Mouse (Mus musculus) midbrain, embryonic 16.5 days (tissue): Measurements from ENCODE around the gene Dact3. TPM values are rescaled to one million over a fixed set of nuclear protein-coding genes. Genes with fewer than 3 reads are reported as not detected.
A peak's percentile ranks its signal among the peaks of the same experiment; 100 is the strongest.

Experiments
- ATAC-seq: fragments of 200-750 bp; cut with Nextera tagmentation; 2 replicates; pipeline ENCODE4 v1.8.0; 2017; ENCODE audit warnings: moderate TSS enrichment
- H3K27ac ChIP-seq: fragments of 300-500 bp; sonication (generic); 2 replicates; pipeline ENCODE4 v1.5.1; 2014; ENCODE audit warnings: mild to moderate bottlenecking, low read length, mixed read lengths
- H3K27me3 ChIP-seq: fragments of 300-500 bp; sonication (generic); 2 replicates; pipeline ENCODE4 v1.6.1; 2014; ENCODE audit warnings: low read depth, low read length, mixed read lengths; ENCODE audit not compliant: control insufficient read depth, insufficient read depth
- H3K36me3 ChIP-seq: fragments of 300-500 bp; sonication (generic); 2 replicates; pipeline ENCODE4 v1.6.1; 2014; ENCODE audit warnings: mild to moderate bottlenecking, low read length, moderate library complexity, mixed read lengths; ENCODE audit not compliant: control insufficient read depth, insufficient read depth
- H3K4me1 ChIP-seq: fragments of 300-500 bp; sonication (generic); 2 replicates; pipeline ENCODE4 v1.6.1; 2014; ENCODE audit warnings: mild to moderate bottlenecking, low read length, mixed read lengths; ENCODE audit not compliant: control insufficient read depth, insufficient read depth
- H3K4me2 ChIP-seq: fragments of 300-500 bp; sonication (generic); 2 replicates; pipeline ENCODE4 v1.6.1; 2014; ENCODE audit warnings: mild to moderate bottlenecking, low read length, mixed read lengths
- H3K4me3 ChIP-seq: fragments of 300-500 bp; sonication (generic); 2 replicates; pipeline ENCODE4 v1.5.1; 2014; ENCODE audit warnings: low read depth, mild to moderate bottlenecking, low read length, moderate library complexity, mixed read lengths
- H3K9ac ChIP-seq: fragments of 300-500 bp; sonication (generic); 2 replicates; pipeline ENCODE4 v1.6.1; 2014; ENCODE audit warnings: low read depth, low read length, mixed read lengths
- H3K9me3 ChIP-seq: fragments of 300-500 bp; sonication (generic); replicated peaks from 2 replicates; pipeline ENCODE4 v1.6.1; 2014; ENCODE audit warnings: mild to moderate bottlenecking, low read length, mixed read lengths; ENCODE audit not compliant: control insufficient read depth, poor library complexity, severe bottlenecking
- WGBS: fragments of 180-500 bp; shearing (Covaris S2); extraction: QIAGEN DNeasy Blood & Tissue Kit; methylation state at CpG from one replicate; pipeline ENCODE4 v1.1.7; 2014; 5-methylcytosine and 5-hydroxymethylcytosine counted together
- polyA plus RNA-seq: library from polyadenylated mRNA; unstranded; fragments of >200 nt; fragmentation: Nextera tagmentation; extraction: Ambion mirVana; gene quantifications from 2 replicates; pipeline ENCODE4 v1.2.1, GENCODE M21; 2015

Dact3 gene
- polyA plus RNA-seq, 1 experiment from 2014 or later: 3.0 TPM

DNA sequence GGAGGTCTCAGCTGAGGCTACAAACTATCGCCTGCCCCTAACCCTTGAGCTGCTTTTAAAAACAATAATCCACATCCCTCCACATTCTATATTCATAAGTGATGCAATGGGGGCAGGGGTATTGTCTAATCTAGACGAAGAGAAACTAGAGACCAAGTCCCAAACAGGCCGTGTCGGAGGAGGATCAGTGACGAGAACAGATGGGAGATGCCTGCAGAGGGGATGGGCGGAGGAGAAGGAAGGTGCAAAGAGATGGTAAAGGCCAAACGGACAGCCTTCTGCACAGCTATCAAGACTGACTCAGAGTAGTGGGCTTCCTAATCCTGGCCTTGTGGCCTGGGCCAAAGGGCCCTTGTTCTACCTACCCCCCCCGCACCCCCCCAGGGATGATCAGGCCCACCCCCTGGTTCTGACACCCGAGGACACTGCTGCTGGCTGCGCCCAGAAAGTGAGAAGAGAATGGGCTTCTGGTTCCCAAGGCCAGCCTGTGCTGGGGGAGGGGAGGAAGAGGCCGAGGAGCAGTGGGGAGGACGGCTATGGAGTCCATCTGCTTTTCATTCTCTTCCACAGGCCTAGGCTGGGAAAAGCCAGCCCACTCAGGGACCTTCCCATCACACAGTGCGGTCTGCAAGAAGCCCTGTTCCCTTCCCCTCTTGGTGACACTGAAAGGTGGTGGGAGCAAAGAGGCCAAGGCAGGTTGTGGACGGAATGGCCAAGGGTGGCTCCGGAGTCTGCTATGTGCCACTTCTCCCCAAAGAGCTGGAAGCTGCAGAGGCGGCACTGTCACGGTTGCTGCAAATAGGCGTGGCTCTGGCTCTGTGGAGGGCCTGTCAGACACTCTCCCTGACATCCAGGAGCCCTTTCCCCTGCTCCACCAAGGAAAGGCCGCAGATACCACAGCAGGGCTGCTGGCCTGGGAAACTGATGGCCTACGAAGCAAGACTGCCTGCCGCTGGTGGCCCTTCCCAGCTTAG lies 46.0 kb downstream of the Dact3 start:
- peaks cover 32% of the 10 kb centered on the region for H3K4me1 ChIP-seq

DNA sequence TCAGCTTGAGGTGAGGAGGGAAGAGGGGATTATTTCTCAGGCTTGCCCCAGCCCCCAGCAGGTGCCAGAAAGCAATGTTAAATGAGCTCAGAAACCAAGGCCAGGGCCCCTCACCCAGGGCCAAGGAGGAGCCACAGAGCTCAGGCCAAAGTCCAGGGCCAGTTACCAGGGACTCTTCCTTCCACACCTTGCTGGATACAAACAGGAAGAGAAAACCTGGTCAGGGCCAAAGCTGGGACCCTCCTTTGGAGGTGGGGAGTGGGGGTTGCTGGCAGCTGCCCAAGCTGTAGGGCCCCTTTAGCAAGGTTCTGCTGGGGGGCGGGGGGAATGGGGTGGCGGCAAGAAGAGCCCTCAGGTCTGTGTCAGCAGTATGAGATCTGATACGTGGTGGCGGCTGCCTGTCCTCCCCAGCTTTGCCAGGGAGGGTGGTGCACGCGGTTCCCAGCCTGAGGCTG lies 46.8 kb downstream of the Dact3 start:
- no peak for ATAC-seq
- Histone ChIP-seq H3K36me3 (peaks cover 23% of the 10 kb centered on the region; the same call in 1 of the 2 replicates), H3K4me3 (peak overlapping the region; percentile 74), H3K9me3 (no peaks in the 10 kb centered on the region), H3K4me1 (peaks cover 32% of the 10 kb centered on the region), H3K27me3 (no peaks in the 10 kb centered on the region), H3K4me2 (peak overlapping the region; percentile 79), H3K9ac (peak overlapping the region; percentile 90), H3K27ac (peak overlapping the region; percentile 96)
- WGBS: 24% methylated on average over 6 of the region's 6 CpGs

More for the DNA sequence above, 46.0 kb downstream of the Dact3 start:
- no peaks in the 10 kb centered on the region for H3K27me3 ChIP-seq
- ATAC-seq: no peak
- H3K4me3 ChIP-seq: peak overlapping the region; percentile 74
- peak overlapping the region; percentile 90 for H3K9ac ChIP-seq
- peak overlapping the region; percentile 96 for H3K27ac ChIP-seq
- WGBS: 28% methylated on average over 20 of the region's 21 CpGs
- H3K36me3 ChIP-seq: peaks cover 30% of the 10 kb centered on the region; the same call in 1 of the 2 replicates
- peak overlapping the region; percentile 79 for H3K4me2 ChIP-seq
- H3K9me3 ChIP-seq: no peaks in the 10 kb centered on the region

DNA sequence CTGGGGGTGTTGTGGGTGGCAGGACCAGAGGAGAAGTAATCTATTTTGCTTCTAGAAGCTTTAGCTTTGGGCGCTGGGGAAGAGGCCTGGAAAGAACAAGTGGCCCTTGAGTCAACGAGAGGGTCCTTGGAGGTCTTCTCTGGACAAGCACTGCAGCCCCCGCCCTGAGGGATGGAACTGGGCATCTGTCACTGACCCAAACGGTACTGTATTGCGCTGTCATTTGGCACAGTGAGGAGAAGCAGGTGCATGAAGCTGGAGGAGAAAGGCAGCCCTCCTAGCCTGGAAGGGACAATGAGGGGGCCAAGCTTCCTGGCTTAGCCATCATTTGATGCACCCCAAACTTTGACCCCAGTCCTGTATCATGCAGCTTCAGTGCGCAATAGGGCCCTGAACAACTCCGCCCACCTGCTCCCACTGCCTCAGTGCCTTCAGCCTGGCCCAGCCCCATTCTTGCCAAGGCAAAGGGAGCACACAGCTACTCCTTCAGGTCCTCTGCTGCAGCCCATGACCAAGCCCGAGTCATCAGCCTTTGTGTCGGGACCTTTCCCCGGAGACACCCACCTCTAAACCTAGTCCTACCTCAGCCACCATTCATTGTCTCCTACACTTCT lies 47.4 kb downstream of the Dact3 start:
- peak overlapping the region; percentile 96 for H3K27ac ChIP-seq
- peak overlapping the region; percentile 90 for H3K9ac ChIP-seq
- no peak for ATAC-seq
- WGBS: 33% methylated on average over 10 of the region's 10 CpGs
- H3K4me3 ChIP-seq: peak overlapping the region; percentile 74
- no peaks in the 10 kb centered on the region for H3K9me3 ChIP-seq
- H3K36me3 ChIP-seq: peaks cover 19% of the 10 kb centered on the region; the same call in 1 of the 2 replicates
- peaks cover 32% of the 10 kb centered on the region for H3K4me1 ChIP-seq
- peak overlapping the region; percentile 79 for H3K4me2 ChIP-seq
- H3K27me3 ChIP-seq: no peaks in the 10 kb centered on the region

DNA sequence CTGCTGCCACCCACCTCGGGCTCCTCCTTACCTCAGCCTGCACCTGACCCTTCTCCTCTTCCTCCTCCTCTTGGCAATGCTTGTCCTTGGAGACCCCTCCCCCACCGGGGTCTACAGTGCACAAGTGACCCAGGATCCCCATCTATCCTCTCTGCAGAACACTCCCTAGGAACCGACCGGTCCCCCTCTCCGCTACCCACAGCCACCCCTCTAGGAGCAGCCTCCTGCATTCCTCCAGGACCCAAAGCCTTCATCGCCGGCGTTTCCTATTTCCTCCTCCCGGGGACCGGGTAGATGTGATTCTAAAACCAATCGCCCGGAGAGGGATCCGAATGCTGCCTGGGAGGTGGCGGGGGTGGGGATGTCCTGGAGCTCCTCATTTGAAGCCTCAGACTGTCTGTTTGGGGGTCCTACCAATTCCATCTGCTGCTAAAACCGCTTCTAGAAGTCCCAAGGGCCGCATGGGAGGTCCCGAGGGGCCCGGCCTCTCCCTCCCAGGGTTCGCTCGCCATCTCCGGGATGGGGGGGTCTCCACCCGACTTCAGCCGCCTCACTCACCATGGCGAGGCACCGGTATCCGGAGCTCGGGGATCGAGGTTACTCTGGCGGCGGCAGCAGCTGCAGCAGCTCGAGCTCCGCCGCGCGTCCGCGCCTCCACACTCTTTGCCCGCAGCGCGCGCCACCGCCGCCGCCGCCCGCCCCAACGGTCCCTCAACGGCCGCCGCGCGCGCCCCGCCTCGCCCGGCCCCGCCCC lies 48.3 kb downstream of the Dact3 start:
- peaks cover 32% of the 10 kb centered on the region for H3K4me1 ChIP-seq
- H3K27ac ChIP-seq: peak overlapping the region; percentile 96
- WGBS: 0% methylated on average over 55 of the region's 57 CpGs
- H3K4me3 ChIP-seq: peak overlapping the region; percentile 74
- no peaks in the 10 kb centered on the region for H3K9me3 ChIP-seq
- H3K9ac ChIP-seq: peak overlapping the region; percentile 90
- peak overlapping the region; percentile 79 for H3K4me2 ChIP-seq
- H3K27me3 ChIP-seq: no peaks in the 10 kb centered on the region
- peak; percentile 8 for ATAC-seq
- peaks cover 10% of the 10 kb centered on the region; the same call in 1 of the 2 replicates for H3K36me3 ChIP-seq

DNA sequence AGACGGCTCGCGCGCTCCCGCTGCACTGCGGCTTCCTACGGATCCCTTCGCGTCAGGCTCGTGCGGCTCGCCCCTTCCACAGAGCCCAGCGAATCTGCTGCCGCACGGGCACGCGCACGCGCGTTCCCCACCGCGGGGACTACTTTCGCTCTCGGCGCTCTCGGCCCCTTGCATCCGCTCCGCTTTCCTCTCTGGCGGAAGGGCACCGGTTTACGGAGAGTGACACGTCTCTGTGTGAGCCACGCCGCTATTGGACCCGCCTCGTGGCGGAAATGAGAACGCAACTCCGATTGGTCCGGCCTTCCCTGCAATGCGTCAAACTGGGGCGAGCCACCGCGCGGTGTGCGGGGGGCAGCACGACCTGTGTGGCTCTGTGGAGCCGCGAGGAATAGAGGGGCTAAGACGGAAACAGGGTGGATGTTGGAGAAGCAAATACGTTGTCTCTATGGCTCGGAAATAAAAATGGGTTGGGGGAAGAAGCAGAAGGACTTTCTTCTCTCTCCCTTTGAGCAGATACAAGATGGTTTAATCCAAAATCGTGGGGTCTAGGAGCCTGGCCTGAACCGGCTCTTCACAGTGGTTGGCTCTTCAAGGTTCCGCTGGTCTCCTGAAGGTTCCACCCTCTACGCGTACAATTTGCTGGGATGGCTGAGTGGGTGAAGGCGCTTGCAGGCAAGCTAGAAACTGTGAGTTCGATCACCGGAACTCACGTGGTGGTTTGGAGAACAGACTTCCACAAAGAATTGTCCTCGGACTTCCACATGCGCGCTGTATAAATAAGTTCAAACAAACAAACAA lies 49.1 kb downstream of the Dact3 start, which contains the start of gene Calm3:
Calm3 (minus strand) TSS at position 78 of the 798 bp plus-strand sequence.
- peak within 1 kb of the TSS; percentile 90 for H3K9ac ChIP-seq
- ATAC-seq: peak; percentile 91
- H3K9me3 ChIP-seq: no peaks in the 10 kb centered on the region
- peak within 1 kb of the TSS; percentile 96 for H3K27ac ChIP-seq
- H3K36me3 ChIP-seq: peaks cover 3% of the 10 kb centered on the region; the same call in 1 of the 2 replicates
- H3K27me3 ChIP-seq: no peaks in the 10 kb centered on the region
- H3K4me3 ChIP-seq: peak within 1 kb of the TSS; percentile 74
- H3K4me1 ChIP-seq: peaks cover 30% of the 10 kb centered on the region
- peak within 1 kb of the TSS; percentile 79 for H3K4me2 ChIP-seq
- 1% methylated on average over 61 of the region's 64 CpGs for WGBS

DNA sequence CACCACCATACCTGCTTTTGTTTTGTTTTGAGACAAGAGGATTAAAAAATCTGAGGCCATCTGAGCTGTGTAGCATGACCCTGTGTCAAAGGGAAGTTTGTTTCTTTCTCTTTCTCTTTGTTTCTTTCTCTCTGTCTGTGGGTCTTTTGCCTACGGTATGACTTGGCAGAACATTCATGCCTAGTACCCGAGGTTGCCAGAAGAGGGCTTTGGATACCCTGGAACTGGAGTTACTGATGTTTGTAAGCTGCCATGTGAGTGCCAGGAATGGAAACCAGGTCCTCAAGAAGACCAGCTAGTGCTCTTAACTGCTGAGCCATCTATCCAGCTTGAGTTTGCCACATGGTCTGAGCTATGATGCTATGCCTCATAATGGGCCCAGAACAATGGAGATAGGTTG lies 53.2 kb downstream of the Dact3 start:
- Histone ChIP-seq H3K27me3 (no peaks in the 10 kb centered on the region), H3K27ac (no peak overlapping the region), H3K4me3 (no peak overlapping the region), H3K9me3 (no peaks in the 10 kb centered on the region), H3K36me3 (no peaks in the 10 kb centered on the region), H3K9ac (no peak overlapping the region), H3K4me1 (peaks cover 14% of the 10 kb centered on the region), H3K4me2 (no peak overlapping the region)
- ATAC-seq: no peak
- WGBS: 34% methylated on average over 2 of the region's 2 CpGs

DNA sequence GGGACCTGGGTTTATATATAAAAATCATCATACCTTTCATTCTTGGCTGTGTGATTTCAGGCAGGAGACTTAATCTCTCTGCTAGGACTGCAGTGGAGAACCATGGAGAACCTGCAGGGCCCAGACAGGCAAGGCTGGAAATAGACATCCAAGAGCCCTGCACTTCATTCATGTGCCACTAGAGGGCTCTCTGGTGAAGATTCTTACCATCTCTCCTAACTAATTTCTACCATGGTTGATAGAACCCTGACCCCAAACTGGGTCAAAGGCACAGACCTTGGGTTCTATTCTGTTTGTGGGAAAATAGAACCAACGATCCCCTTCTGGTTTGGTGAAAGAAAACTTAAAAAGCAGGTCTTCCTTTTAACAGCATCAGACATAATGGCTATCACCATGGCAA lies 55.7 kb downstream of the Dact3 start:
- Histone ChIP-seq H3K4me2 (no peak overlapping the region), H3K27me3 (no peaks in the 10 kb centered on the region), H3K36me3 (no peaks in the 10 kb centered on the region), H3K4me1 (peaks cover 20% of the 10 kb centered on the region), H3K9ac (no peak overlapping the region), H3K27ac (0 out of 2 replicates have a peak overlapping the region, but pooled peaks have one; percentile 24), H3K9me3 (no peaks in the 10 kb centered on the region), H3K4me3 (no peak overlapping the region)
- 0% methylated on average over 1 of the region's 1 CpGs for WGBS
- ATAC-seq: no peak
